Mouse (Mus musculus) lung, postnatal 14 days (tissue): ENCODE measurements around the gene Tmem176a.
"Not testable (repeated sequence)": the region's sequence is repeated elsewhere in the genome, so short reads cannot be mapped to it uniquely, and the experiment has no call there.

Source experiments
- DNase-seq: peaks from one replicate; pipeline ENCODE4 v3.0.0; 2021

The Tmem176a gene

DNA sequence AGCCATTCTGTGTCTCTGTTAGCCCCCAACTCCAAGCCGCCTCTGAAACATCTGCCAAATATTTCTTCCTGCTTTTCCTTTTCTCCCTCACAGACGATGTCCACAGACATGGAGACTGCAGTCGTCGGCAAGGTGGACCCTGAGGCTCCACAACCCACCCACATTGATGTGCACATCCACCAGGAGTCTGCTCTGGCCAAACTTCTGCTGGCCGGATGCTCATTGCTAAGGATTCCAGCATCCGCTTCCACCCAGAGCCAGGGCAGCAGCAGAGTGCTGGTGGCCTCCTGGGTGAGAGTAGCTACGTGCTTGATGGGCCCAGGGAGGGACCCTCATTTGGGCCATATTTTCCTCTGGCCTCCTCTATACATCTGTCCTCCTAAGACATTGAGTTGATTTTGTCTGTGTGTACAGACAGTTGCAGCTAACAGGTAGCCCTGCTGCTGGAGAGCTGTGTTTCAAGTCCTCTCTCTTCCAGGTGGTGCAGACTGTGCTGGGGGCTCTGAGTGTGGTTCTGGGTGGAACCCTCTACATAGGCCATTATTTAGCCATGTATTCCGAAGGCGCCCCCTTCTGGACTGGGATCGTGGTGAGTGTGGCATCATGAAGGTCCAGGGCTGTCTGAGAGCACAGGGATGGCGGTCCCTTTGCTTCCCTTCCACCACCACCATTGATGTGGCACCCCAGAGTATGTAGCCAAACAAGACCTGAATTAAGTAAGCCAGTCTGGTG is 1.6 kb downstream of the Tmem176a start:
- DNase-seq: peak; percentile 78

DNA sequence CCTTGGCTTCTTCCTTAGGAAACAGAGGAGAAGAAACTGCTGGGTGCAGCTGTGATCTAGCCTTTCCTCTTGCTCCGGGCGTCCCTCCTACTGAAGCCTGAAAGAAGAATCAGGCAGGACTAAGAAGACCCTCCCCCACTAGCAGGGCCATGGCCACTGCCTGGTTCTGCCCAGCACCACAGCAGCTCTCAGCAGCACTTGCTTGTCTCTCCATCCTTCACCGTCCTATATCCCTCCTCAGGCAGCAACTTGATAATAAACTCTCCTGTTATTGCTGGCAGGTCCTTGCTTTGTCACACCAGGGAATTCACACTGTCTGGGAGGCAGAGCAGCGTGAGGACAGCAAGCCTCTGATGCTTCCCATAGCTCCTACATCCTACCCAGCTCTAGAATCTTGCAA is 4.4 kb downstream of the Tmem176a start:
- no peak for DNase-seq

DNA sequence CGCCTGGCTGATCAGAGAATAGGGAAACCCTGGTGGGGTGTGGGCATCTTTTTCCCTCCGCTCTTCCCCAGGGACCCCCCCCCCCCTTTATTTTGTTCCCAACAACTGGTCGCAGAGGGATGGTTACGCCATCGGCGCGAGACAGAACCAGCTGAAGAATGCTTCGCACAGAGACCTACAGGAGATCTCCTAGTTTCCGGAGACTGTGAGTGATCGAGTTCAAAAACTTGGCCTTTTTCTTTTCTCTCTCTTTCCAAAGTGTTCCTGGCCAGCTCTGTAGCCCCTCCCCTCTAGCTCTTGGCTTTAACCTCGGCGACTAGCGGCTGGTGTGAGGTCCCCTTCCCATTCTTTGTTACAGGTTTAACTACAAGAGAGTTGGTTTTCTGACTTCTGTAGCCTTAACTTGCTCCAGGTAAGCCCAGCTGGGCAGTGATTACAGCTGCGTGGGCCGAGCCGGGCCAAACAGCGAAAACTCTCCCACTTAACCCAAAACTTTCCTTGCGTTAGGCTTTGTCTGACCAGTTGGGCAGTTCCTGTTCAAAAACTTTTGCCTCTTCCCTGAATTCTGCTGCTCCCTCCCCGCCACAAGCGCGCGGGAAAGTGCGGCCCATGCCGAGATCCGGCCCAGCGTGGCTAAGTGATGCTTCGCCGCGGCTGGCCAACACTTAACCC is 11.2 kb downstream of the Tmem176a start:
- peak; percentile 55 for DNase-seq

GRCm38 (mm10) chr6:48854155-48854554 is 13.4 kb downstream of the Tmem176a start:
- DNase-seq: no peak

- peak; percentile 67 for DNase-seq
Measured at GRCm38 (mm10) chr6:48857613-48858302, 17.0 kb downstream of the Tmem176a start.

- peak; percentile 81 for DNase-seq
Measured at GRCm38 (mm10) chr6:48860130-48860815, 19.6 kb downstream of the Tmem176a start.

- no peak for DNase-seq
Measured at GRCm38 (mm10) chr6:48860851-48861250, 20.1 kb downstream of the Tmem176a start.

GRCm38 (mm10) chr6:48861616-48862280 is 21.0 kb downstream of the Tmem176a start:
- DNase-seq: peak; percentile 22

DNA sequence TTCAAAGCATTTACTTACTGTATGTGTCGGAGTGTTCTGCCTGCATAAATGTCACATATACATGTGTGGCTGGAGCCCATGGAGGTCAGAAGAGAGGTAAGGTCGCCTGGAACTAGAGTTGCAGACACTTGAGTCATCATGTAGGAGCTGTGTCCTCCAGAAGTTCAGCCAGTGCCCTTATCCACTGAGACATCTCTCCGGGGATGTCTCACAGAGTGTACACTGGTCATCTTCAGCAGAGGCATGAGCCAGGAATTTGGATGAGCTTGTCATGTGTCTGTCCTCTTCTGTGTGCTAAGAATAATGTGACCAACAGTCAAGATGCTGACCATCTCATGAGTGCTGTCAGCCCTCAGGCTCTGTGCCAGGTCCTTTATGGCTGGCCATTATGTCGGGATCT is 22.1 kb downstream of the Tmem176a start:
- no peak for DNase-seq

- DNase-seq: no peak
Measured at GRCm38 (mm10) chr6:48863488-48863887, 22.8 kb downstream of the Tmem176a start.

DNA sequence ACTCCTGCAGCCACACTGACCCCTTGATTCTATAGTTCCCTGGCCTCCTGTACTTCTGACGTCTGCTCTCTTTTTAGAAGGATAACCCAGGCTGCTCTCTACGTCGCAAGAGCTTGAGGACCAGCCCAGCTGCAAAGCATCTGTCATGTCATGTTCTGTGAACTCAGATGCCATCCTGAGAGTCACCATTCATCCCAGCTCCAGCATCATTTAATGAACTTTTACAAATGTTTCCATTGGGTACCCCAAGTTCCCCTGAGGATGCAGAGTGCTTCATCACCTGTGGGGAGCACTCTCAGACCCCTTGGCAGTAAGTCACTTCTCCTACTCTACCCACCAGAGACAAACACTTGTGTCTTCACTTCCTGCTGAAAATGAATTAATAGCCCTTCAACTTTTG is 23.5 kb downstream of the Tmem176a start:
- DNase-seq: no peak

- no peak for DNase-seq
Measured at GRCm38 (mm10) chr6:48864723-48865122, 24.0 kb downstream of the Tmem176a start.

DNA sequence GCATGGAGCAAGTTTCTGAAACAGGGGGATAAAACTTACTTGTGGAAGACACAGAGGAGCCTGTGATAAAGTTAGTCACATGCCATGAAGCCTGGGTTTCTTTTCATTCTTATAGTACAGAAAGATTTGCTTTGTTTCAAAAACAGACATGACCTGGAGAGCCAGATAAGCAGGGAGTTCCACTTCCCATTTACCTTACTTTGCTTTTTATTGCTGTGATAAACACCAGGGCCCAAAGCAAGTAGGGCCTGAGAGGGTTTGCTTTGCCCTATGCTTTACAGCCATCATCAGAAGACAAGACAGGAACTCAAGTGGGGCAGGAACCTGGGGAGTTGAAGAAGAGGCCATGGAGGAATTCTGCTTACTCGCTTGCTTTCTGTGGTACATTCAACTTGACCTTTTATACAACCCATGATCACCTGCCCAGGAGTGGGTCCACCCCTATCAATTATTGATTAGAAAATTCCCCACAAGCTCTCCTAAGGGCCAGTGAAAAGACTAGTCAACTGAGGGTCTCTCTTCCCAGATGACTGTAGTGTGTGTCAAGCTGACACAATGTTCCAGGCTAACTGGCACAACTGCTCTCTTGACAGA is 24.5 kb downstream of the Tmem176a start:
- no peak for DNase-seq

DNA sequence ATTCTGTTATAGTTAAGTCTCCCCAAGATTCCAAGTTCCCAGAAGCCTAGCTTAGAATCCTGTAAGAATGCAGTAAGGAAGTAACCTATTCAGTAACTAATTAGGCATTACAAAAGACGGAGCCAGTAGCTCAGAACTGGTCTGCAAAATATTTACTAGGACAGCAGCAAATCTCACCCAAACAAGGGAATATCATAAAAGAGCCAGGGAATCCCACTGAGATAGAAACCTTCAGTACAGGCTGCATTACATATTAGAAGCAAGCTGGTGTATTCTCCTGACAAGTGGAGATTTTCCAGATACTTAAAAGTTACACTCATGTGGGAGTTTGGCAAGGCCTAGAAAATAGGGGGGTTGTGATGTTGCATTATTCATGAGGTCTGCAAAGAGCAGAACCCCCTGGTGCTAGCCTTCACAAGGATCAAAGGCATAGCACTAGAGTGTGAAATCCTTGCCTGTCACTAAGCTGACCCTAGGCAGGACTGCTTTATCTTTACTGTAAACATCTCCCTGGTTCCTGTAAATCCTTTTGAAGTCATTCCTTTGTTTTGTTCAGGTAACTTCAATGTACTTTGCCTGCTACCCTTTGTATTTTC is 25.7 kb downstream of the Tmem176a start:
- not testable (repeated sequence) for DNase-seq

GRCm38 (mm10) chr6:48867158-48867557 is 26.4 kb downstream of the Tmem176a start:
- DNase-seq: no peak

DNA sequence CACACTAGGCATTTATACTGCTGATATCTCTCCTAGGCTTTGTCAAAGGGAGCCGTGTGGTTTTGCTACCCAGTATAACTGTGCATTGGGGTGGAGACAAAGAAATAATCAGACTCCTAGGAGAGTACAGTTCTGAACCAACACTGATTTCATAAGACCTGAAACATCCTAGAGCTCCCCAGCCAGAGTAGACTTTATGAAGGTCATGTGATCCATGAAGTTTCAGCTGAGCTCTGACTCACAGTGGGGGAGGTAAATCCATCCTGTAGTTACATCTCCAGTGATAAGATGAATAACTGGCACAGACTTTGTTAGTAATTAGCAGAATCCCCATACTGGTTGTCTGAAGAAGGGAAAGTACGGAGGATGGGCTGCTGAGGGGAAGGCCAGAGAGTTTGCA is 29.1 kb downstream of the Tmem176a start:
- DNase-seq: no peak

DNA sequence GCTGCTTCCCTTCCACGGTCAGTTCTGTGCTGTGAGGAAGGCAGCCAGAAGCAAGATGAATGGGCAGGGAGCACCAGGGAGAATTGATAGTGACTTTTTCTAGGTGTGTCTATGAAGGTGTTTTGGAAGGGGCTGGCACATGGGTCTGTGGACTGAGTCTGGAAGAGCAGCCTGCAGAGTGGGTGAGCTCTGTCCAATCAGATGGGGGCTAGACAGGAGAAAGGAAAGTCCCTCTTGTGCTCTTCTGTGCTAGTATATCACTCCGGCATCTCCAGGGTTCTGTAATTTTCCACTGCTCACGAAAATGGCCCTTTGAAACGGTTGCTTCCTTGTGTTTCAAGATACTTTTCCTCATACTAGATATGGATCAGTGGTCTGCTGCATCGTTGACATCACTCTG is 31.9 kb downstream of the Tmem176a start, which contains the start of gene Aoc1:
TSS of gene Aoc1 (plus strand) at position 301 of the 400 bp plus-strand sequence.
- no peak for DNase-seq

DNA sequence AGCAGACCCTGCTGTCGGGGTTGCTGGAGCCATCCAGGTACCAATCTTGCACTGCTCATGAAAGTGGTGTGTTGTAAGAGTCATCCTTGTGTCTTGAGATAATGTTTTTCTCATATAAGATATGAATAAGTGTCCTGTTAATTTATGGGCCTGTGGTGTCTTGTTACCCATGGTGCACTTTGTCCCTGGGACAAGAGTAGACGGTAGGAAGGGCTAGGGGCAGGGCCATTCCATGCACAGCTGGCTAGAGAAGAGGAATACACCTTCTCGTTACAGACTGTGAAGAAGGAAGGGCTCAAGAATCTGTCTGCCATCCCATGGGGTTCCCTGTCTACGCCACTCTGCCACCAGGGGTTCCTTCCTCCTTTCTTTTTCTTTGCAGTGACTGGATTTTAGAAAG is 33.9 kb downstream of the Tmem176a start:
- DNase-seq: no peak

GRCm38 (mm10) chr6:48875515-48875914 is 34.8 kb downstream of the Tmem176a start:
- no peak for DNase-seq

GRCm38 (mm10) chr6:48876510-48877135 is 35.9 kb downstream of the Tmem176a start:
- DNase-seq: no peak

DNA sequence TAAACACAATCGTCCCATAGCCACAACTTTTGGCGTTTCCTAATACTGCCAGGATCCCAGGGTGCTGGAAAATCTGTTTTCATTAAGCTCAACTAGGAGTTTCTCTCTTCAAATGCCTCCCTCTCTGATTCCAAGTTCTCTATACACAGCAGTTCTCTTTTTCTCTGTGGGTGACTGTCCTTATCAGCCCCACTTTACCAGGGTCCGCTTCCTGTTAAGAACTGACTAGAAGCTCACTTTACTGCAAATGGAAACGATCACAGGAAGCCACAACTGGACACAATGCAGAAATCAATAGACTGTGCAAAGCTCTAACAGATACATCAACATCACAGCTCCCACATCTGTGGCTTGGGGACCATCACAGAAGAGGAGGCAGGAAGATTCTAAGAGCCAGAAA is 53.5 kb downstream of the Tmem176a start:
- no peak for DNase-seq
